Mouse (Mus musculus): ENCODE results near the gene Zfp932.
"Not testable (repeated sequence)": the region's sequence is repeated elsewhere in the genome, so short reads cannot be mapped to it uniquely, and the experiment has no call there.

DNA sequence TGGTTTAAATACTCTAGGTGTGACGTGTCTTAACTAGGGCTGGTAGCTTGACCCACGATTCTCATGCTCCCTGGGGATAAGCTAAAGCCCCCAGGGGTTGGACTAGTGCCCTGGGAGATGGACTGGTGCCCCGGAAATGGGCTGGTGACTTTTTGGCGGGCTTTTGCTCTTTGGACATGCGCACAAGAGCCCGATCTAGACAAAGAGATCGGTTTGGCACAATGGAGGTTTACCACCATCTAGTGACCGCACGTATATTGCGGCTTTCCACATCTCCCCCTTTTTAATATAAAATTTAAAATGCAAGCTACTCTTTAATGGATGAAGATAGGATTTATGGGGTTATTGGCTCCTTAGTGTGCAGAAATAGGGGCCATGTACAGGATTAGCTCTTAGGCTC lies 19.5 kb downstream of the Zfp932 start:
- TF ChIP-seq POLR2A (IDR thresholded peaks at IDR 0.05; ENCODE audit: borderline replicate concordance, extremely low read depth, insufficient read depth, insufficient read length, poor library complexity, severe bottlenecking); CTCF (IDR thresholded peaks at IDR 0.05; ENCODE audit: borderline replicate concordance, extremely low read depth, insufficient read depth, insufficient read length): not testable (repeated sequence)

Measured in brain, embryonic 14.5 days (tissue).